Mouse (Mus musculus) embryonic facial prominence, embryonic 15.5 days (tissue): ENCODE data around the gene Tmem86a. TPM values are rescaled to one million over a fixed set of nuclear protein-coding genes. Genes with fewer than 3 reads are reported as not detected.
A peak's percentile ranks its signal among the peaks of the same experiment; 100 is the strongest.

Experiments
- ATAC-seq: fragments of 200-750 bp; cut with Nextera tagmentation; 2 replicates; pipeline ENCODE4 v1.8.0; 2017; ENCODE audit warnings: low read depth, moderate TSS enrichment; ENCODE audit not compliant: insufficient number of reproducible peaks, low FRiP score, low TSS enrichment
- H3K27ac ChIP-seq: fragments of 300-500 bp; sonication (generic); replicated peaks from 2 replicates; pipeline ENCODE4 v1.5.1; 2015; ENCODE audit warnings: mild to moderate bottlenecking, inconsistent platforms
- H3K27me3 ChIP-seq: fragments of 300-500 bp; sonication (generic); 2 replicates; pipeline ENCODE4 v1.6.1; 2015; ENCODE audit warnings: inconsistent platforms
- H3K36me3 ChIP-seq: fragments of 300-500 bp; sonication (generic); 2 replicates; pipeline ENCODE4 v1.6.1; 2015; ENCODE audit warnings: mild to moderate bottlenecking, inconsistent platforms
- H3K4me1 ChIP-seq: fragments of 300-500 bp; sonication (generic); 2 replicates; pipeline ENCODE4 v1.6.1; 2015; ENCODE audit warnings: inconsistent platforms
- H3K4me2 ChIP-seq: fragments of 300-500 bp; sonication (generic); replicated peaks from 2 replicates; pipeline ENCODE4 v1.6.1; 2015; ENCODE audit warnings: mild to moderate bottlenecking, inconsistent platforms
- H3K4me3 ChIP-seq: fragments of 300-500 bp; sonication (generic); replicated peaks from 2 replicates; pipeline ENCODE4 v1.5.1; 2015; ENCODE audit warnings: mild to moderate bottlenecking, inconsistent platforms
- H3K9ac ChIP-seq: fragments of 300-500 bp; sonication (generic); 2 replicates; pipeline ENCODE4 v1.6.1; 2015; ENCODE audit warnings: inconsistent platforms
- H3K9me3 ChIP-seq: fragments of 300-500 bp; sonication (generic); replicated peaks from 2 replicates; pipeline ENCODE4 v1.6.1; 2016; ENCODE audit warnings: inconsistent platforms
- WGBS: fragments of 180-500 bp; shearing (Covaris S2); methylation state at CpG from one replicate; pipeline ENCODE4 v1.1.7; 2015; 5-methylcytosine and 5-hydroxymethylcytosine counted together
- polyA plus RNA-seq: library from polyadenylated mRNA; unstranded; fragments of >200 nt; fragmentation: Nextera tagmentation; extraction: Ambion mirVana; gene quantifications from 2 replicates; pipeline ENCODE4 v1.2.1, GENCODE M21; 2015

Gene Tmem86a
- polyA plus RNA-seq, 1 experiment from 2014 or later = 22.3 TPM

GRCm38 (mm10) chr7:47030517-47031193, 19.7 kb upstream of the Tmem86a start:
- Histone ChIP-seq H3K36me3 (no peaks in the 10 kb centered on the region), H3K9me3 (no peaks in the 10 kb centered on the region), H3K4me3 (no peak overlapping the region), H3K4me1 (0 out of 2 replicates have a peak, but pooled peaks cover 9% of the 10 kb centered on the region), H3K9ac (no peak overlapping the region), H3K4me2 (no peak overlapping the region), H3K27me3 (no peaks in the 10 kb centered on the region), H3K27ac (no peak overlapping the region)
- ATAC-seq = no peak
- 63% methylated on average over 9 of the region's 9 CpGs for WGBS

GRCm38 (mm10) chr7:47031371-47031770, 19.0 kb upstream of the Tmem86a start:
- WGBS = 67% methylated on average over 4 of the region's 4 CpGs
- H3K4me2 ChIP-seq = no peak overlapping the region
- no peak for ATAC-seq
- no peaks in the 10 kb centered on the region for H3K36me3 ChIP-seq
- H3K27ac ChIP-seq = no peak overlapping the region
- 0 out of 2 replicates have a peak, but pooled peaks cover 9% of the 10 kb centered on the region for H3K4me1 ChIP-seq
- H3K4me3 ChIP-seq = no peak overlapping the region
- no peak overlapping the region for H3K9ac ChIP-seq
- H3K9me3 ChIP-seq = no peaks in the 10 kb centered on the region
- H3K27me3 ChIP-seq = no peaks in the 10 kb centered on the region

DNA sequence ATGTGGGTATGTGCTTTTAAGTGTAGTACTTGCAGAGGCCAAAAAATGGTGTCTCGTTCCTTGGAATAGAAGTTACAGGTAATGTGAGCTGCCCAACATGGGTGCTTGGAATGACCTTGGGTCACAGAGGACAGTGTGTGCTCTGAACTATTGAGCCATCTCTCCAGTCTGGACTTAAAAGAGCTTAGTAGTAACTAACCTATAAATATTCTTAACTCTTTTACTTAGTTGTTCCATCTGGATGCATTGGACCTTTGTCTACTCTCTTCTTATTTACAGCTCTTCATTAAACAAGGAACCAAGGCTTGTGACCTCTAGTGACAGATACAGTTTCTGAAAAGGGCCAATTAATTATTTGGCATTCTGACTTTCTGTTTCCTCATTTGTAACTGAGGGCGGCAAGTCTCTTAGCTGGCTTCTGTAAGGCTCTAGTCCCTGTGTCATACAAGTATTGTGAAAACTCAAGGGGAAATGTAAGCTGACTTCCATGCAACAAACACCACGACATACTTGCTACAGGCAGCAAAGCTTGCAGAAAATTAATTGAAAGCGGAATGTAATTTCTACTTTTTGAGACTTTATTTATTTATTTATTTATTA, 15.5 kb upstream of the Tmem86a start:
- Histone ChIP-seq H3K9me3 (no peaks in the 10 kb centered on the region), H3K27ac (no peak overlapping the region), H3K4me2 (no peak overlapping the region), H3K36me3 (no peaks in the 10 kb centered on the region), H3K9ac (no peak overlapping the region), H3K27me3 (no peaks in the 10 kb centered on the region), H3K4me3 (no peak overlapping the region), H3K4me1 (0 out of 2 replicates have a peak, but pooled peaks cover 9% of the 10 kb centered on the region)
- ATAC-seq = no peak
- WGBS = 81% methylated on average over 4 of the region's 4 CpGs

DNA sequence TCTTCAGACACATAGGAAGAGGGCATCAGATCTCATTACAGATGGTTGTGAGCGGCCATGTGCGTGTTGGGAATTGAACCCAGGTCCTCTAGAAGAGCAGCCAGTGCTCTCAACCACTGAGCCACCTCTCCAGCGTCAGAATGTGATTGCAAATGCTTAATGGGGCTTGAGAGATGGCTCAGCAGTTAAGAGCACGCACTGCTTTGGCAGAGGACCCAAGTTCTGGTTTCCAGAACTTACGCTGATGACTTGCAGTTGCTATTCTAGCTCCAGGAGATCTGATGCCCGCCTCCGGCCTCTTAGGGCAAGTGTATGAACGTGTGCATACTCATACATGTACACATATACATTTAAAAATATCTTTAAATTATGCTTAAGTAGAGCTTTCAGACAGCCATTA, 15.0 kb upstream of the Tmem86a start:
- 0 out of 2 replicates have a peak, but pooled peaks cover 7% of the 10 kb centered on the region for H3K4me1 ChIP-seq
- no peaks in the 10 kb centered on the region for H3K9me3 ChIP-seq
- H3K27me3 ChIP-seq = no peaks in the 10 kb centered on the region
- H3K4me2 ChIP-seq = no peak overlapping the region
- no peak for ATAC-seq
- no peaks in the 10 kb centered on the region for H3K36me3 ChIP-seq
- H3K9ac ChIP-seq = no peak overlapping the region
- H3K4me3 ChIP-seq = no peak overlapping the region
- 76% methylated on average over 8 of the region's 8 CpGs for WGBS
- H3K27ac ChIP-seq = no peak overlapping the region

DNA sequence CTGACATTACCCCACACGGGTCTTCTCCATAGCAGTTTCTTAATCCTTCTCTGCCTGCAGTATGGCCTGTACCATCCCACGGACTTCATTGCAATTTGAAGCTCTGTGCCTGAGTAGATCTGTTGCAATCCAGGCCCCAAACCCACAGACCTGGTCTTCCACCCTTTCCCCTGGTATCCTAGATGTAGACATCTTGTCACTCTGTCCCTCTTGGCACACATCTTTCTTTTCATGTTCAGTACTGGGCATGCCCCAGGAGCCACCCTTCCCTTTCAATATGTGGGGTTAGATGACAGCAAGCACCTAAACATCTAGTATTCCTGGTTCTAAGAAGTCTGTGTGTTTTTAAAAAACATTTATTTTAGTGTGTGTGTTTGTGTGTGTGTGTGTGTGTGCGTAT, 8.7 kb upstream of the Tmem86a start:
- Histone ChIP-seq H3K36me3 (no peaks in the 10 kb centered on the region), H3K9ac (no peak overlapping the region), H3K27ac (no peak overlapping the region), H3K4me3 (no peak overlapping the region), H3K27me3 (no peaks in the 10 kb centered on the region), H3K4me2 (no peak overlapping the region), H3K9me3 (no peaks in the 10 kb centered on the region), H3K4me1 (peaks cover 10% of the 10 kb centered on the region; the same call in 1 of the 2 replicates)
- WGBS = 86% methylated on average over 3 of the region's 3 CpGs
- no peak for ATAC-seq

GRCm38 (mm10) chr7:47042121-47042520, 8.3 kb upstream of the Tmem86a start:
- Histone ChIP-seq H3K4me1 (peaks cover 10% of the 10 kb centered on the region; the same call in 1 of the 2 replicates), H3K9ac (no peak overlapping the region), H3K9me3 (no peaks in the 10 kb centered on the region), H3K36me3 (no peaks in the 10 kb centered on the region), H3K4me3 (no peak overlapping the region), H3K4me2 (no peak overlapping the region), H3K27ac (no peak overlapping the region), H3K27me3 (no peaks in the 10 kb centered on the region)
- ATAC-seq = no peak
- WGBS = 73% methylated on average over 4 of the region's 4 CpGs

- ATAC-seq = no peak
- Histone ChIP-seq H3K9ac (no peak overlapping the region), H3K27me3 (no peaks in the 10 kb centered on the region), H3K9me3 (no peaks in the 10 kb centered on the region), H3K36me3 (no peaks in the 10 kb centered on the region), H3K27ac (peak overlapping the region; percentile 45), H3K4me1 (peaks cover 10% of the 10 kb centered on the region; the same call in 1 of the 2 replicates), H3K4me3 (no peak overlapping the region), H3K4me2 (no peak overlapping the region)
- WGBS = 29% methylated on average over 6 of the region's 6 CpGs
These were observed 7.4 kb upstream of the Tmem86a start for GRCm38 (mm10) chr7:47042823-47043490.

DNA sequence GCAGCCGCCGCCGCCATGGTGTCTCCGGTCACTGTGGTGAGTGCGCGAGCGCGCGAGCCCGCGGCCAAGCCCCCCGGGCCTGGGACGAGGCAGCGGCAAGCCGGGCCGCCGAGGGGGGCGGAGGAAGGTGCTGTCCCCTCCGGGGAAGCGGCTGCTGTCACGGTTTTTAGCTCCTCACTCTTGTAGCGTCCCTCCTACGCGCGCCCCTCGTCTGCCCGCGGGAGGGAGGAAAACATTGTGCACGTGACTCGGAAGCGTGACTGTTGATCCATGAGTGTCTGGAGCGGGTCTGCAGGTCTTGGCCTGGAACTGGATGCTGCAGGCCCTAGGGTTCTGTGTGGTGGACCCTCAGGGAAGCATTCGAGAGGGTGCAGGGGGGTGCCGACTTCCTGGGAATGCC, 365 bp downstream of the Tmem86a start:
- Histone ChIP-seq H3K4me3 (peak overlapping the region; percentile 89), H3K4me2 (peak overlapping the region; percentile 87), H3K4me1 (peaks cover 17% of the 10 kb centered on the region), H3K27ac (peak overlapping the region; percentile 90), H3K27me3 (no peaks in the 10 kb centered on the region), H3K9ac (peak overlapping the region; percentile 65), H3K36me3 (0 out of 2 replicates have a peak, but pooled peaks cover 4% of the 10 kb centered on the region), H3K9me3 (no peaks in the 10 kb centered on the region)
- WGBS = under 1% methylated on average over 34 of the region's 34 CpGs
- peak; percentile 55 for ATAC-seq

GRCm38 (mm10) chr7:47051404-47052151, 1.2 kb downstream of the Tmem86a start:
- H3K27me3 ChIP-seq = no peaks in the 10 kb centered on the region
- H3K9ac ChIP-seq = no peak overlapping the region
- ATAC-seq = no peak
- no peaks in the 10 kb centered on the region for H3K9me3 ChIP-seq
- peak overlapping the region; percentile 87 for H3K4me2 ChIP-seq
- WGBS = 4% methylated on average over 2 of the region's 2 CpGs
- H3K36me3 ChIP-seq = 0 out of 2 replicates have a peak, but pooled peaks cover 4% of the 10 kb centered on the region
- H3K27ac ChIP-seq = peak overlapping the region; percentile 90
- peak overlapping the region; percentile 89 for H3K4me3 ChIP-seq
- H3K4me1 ChIP-seq = peaks cover 17% of the 10 kb centered on the region

GRCm38 (mm10) chr7:47052276-47052675, 1.9 kb downstream of the Tmem86a start:
- H3K4me2 ChIP-seq = peak overlapping the region; percentile 87
- no peak for ATAC-seq
- H3K27me3 ChIP-seq = no peaks in the 10 kb centered on the region
- 30% methylated on average over 3 of the region's 3 CpGs for WGBS
- peak overlapping the region; percentile 89; the same call in 1 of the 2 replicates for H3K4me3 ChIP-seq
- H3K4me1 ChIP-seq = peaks cover 17% of the 10 kb centered on the region
- peak overlapping the region; percentile 90; the same call in 1 of the 2 replicates for H3K27ac ChIP-seq
- H3K9me3 ChIP-seq = no peaks in the 10 kb centered on the region
- H3K9ac ChIP-seq = no peak overlapping the region
- H3K36me3 ChIP-seq = 0 out of 2 replicates have a peak, but pooled peaks cover 4% of the 10 kb centered on the region

GRCm38 (mm10) chr7:47053287-47053686, 2.9 kb downstream of the Tmem86a start:
- no peaks in the 10 kb centered on the region for H3K9me3 ChIP-seq
- WGBS = 93% methylated on average over 15 of the region's 15 CpGs
- no peak overlapping the region for H3K9ac ChIP-seq
- no peak overlapping the region for H3K4me3 ChIP-seq
- H3K36me3 ChIP-seq = 0 out of 2 replicates have a peak, but pooled peaks cover 4% of the 10 kb centered on the region
- peaks cover 17% of the 10 kb centered on the region for H3K4me1 ChIP-seq
- no peak overlapping the region for H3K4me2 ChIP-seq
- no peak for ATAC-seq
- H3K27ac ChIP-seq = no peak overlapping the region
- no peaks in the 10 kb centered on the region for H3K27me3 ChIP-seq
